Mouse (Mus musculus) urinary bladder, adult 18-20 months (tissue): ENCODE measurements around the gene Bdp1.

Experiments used
- DNase-seq, 2 experiments: peaks; one replicate each; pipeline ENCODE4 v3.0.0; 2022; ENCODE audit warnings: low spot score in 2 of 2, mixed read lengths in 2 of 2

Bdp1 gene

DNA sequence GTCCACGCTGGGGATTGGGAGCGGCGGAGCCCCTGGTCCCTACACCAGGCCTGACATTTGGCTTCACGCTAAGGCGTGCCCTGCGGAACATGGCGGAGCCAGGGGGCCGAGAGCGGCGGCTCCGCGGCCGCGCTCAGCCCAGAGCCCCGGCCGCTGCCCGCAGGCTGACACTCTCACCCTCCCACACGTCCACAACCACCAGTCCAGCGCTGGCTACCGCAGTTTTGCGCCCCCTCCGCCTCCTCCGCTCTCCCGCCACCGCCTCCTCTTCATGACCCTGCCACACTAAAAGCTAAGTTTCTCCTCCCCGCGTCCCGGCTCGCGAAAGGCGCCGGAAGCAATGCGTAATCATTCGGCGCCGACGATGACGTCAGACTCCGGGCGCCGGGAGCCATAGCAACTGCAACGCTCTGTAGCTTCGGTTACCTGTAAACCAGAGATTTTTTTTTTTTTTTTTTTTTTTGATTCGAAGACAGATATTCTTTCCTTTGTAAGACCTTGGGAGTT lies at the start of gene Bdp1:
Bdp1 (minus strand) TSS at position 323 of the 507 bp plus-strand sequence.
- peak; percentile 90 to 96 for DNase-seq

DNA sequence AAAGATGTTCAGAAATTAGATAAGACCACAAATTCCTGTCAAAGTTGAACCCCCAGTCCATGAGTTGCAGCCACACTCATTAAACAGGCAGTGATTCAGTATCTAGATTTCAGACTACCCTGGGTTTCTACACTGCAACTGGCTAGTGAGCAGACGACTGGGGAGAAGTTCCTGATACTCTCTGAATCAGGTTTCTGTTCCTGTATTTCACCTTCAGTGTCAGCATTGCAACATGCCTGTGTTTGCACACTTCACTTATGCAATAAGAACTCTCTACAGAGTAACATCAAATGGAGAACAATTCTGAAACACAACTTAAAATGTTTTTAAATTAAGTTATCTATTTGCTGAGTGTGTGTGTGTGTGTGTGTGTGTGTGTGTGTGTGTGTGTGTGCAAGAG lies 48.8 kb upstream of the Bdp1 start:
- no peak for DNase-seq

DNA sequence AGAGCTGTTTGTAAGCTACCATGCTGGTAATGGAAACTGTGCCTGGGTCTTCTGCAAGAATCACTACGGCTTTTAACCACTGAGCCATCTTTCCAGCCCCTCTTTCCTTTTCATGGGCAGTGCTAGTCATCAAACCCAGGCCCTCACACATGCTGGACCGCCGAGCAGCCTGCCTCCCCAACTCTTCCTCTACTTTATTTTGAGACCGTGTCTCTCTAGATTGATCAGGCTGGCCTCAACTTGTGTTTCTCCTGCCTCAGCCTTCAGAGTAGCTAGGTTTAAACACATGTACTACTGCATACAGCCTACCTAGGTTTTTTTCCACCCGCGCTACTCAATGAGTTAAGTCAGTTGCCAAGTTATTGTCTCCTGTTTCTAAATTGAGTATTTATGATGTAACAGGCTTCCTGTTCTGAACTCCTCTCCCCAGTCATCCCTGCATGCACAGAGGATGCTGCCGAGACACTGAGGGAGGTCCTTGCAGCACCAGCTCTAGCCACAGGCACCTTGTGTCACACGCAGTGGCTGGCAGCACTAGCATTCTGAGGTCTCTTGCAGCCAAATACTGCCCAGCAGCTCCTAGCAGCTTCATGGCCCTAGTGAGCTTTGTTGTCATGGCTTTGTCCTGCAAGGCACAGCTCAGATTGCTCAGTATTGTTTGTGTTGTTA lies 37.9 kb upstream of the Bdp1 start:
- DNase-seq = no peak

DNA sequence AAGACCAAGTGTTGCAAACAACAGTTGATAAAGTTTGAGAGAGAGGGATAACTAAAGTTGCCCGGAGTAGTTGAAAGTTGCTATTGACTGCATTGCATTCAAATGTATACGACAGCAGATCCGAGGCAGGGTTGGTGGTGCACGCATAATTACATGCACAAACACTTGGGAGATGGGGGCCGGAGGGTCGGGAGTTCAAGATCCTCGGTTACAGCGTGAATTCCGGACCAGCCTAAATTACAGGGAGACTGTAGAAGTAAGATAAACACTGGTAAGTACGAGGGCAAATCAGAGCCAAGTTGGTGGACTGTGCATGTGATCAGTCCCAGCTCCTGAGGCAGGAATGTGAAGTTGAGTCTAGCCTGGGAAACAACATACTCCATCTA lies 21.4 kb upstream of the Bdp1 start:
- no peak for DNase-seq

DNA sequence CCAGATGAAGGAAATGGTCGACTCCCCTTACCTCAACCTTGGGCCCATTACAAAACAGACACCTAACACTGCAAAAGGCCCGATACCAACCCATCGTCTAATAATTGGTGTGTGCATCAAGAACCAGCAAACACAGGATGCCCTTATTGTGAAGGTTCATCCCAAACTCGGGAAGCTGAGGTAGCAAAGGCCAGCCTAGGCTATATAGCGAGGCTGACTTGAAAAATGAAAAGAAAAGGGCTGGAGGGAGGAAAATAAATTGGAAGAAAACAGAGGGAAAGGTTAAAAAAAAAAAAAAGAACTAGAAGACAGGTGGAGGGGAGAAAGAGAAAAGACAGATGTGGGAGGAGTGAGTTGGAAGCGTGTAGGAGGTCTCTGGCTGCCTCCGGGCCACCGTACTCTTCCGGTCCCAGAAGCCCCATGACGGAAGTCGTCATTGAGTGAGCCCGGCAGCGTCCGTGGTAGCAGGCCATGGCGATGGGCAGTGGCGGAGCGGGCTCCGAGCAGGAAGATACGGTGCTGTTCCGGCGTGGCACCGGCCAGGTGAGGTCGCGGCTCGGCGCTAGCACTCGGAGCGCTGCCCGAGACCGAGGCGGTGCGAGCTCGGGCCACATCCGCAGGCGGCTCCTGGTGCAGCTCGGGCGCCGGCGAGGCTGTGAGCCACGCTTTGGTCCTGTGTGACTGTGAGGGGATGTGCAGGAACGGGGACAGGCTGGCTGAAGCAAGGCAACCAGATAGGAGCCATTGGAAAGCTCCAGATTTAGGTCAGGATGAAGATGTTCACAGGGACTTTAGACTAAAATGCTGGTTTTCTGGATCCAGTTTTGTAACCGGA lies 20.8 kb upstream of the Bdp1 start, which contains the start of gene Smn1:
Smn1 (plus strand) TSS at position 430 of the 835 bp plus-strand sequence.
- peak; percentile 86 to 89 for DNase-seq

DNA sequence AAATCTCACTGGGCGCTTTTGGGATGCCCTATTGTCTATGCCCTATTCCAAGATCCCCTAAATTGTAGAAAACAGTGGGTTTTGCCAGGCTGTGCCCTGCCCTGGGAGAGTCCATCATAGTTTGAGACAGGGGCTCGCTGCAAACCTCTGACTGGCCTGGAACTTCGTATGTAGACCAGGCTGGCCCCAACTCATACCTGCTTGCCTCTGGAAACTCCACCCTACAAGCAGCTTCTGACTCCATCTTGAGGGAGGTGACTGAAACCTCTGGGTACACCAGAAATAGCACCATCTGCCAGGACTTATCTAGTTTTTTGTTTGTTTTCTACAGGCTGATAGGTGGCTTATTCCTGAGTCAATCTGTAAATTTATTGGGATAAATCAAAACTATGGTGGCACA lies 20.1 kb upstream of the Bdp1 start:
- no peak for DNase-seq

DNA sequence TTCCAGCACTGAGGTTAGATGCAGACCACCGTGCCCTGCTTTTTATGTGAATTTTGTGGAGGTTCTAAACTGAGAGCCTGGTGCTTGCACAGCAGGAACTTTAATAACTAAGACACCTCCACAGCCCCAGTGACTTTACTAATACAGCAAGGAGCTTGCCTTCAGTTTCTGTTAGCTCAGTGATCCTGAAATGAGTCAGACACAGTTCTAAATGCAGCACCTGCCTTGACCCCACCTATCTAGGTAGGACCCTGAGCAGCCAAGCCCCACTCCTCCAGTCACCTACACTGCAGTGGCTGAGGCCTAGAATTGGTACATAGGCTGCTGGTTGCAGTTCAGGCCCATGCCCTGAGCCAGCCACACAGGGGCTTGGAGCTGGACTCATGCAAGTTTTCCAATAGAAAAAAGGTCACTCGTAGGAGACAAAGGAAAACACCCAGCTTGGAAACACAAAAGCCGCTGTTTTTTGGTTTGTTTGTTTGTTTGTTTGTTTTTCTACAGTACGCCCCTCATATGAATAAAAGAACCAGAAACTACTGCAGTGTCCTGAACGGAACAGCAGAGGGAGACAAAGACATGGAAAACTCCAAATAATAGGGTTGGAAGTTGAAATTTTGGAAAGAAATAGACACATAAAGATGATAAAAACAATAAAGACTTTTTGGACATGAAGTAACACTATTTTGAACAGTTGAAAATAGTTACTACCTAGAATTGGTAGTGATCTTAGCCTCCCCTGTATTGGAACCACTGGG lies 8.5 kb upstream of the Bdp1 start:
- no peak for DNase-seq

DNA sequence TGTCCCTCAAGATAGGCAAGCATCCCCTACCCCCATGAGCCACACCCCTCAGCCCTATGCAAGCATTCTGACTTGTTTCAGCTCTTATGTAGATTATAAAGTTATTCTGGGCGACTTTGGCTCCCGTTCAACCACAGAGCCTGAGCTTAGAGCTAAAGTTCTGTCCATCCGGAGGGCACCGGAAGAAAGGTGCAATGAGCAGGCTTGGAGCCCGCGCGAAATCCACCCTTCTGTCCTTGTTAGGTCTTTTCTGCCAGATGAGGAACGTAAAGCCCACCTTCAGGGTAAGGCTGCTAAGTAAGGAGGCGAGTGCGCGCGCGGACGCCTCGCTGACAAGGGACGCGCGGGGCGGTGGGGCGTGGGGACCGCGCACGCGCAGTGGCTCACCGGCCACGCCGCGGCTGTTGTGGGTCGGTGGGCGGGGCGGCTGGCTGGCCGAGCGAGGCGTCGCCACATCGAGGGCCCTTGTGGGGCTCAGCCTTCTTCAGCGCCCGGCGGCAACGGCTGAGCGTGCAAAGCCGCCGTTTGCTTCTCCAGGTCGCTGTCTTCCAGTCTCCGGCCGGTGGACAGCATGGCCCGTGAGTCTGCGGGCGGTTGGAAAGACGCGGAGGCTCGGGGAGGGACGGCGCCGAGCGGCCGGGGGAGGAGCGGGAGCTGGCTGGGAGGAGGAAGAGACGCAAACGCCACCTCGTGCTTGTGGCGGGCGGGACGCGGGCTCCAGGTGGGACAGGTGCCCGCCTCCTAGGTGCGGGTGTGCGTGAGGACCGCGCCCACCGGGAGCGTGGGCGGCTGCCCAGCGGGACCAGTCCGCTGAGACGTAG lies 4.0 kb upstream of the Bdp1 start, which contains the start of gene Serf1:
Serf1 (plus strand) TSS at position 361 of the 821 bp plus-strand sequence.
- peak; percentile 67 to 82 for DNase-seq

DNA sequence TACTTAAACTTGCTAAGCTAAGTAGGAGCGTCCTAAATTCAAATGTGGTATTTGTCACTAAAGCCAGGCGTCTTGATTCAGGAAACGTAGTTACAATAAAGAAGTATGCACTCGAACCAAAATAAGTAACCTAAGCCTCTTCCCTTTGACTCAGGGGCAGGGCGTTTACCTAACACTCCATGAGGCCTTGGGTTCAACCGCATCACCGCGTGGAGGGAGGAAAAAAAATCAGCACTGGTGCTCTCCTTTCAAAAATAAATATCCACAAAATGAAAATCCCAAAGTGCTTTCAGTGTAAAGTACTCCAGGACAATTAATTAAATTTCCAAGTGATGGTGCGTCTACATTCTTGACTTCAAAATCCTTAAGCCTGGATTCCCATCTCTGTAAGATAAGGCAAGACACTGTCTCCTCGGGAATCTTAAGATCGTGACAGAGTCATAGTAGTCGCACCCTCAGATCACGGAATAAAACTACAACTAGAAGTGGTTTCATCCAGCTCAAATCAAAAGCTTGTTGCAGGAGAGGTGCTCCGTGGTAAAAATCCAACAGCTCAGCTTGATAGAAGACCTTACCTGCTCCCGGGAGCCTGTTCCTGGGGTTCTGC lies 715 bp downstream of the Bdp1 start:
- no peak for DNase-seq

DNA sequence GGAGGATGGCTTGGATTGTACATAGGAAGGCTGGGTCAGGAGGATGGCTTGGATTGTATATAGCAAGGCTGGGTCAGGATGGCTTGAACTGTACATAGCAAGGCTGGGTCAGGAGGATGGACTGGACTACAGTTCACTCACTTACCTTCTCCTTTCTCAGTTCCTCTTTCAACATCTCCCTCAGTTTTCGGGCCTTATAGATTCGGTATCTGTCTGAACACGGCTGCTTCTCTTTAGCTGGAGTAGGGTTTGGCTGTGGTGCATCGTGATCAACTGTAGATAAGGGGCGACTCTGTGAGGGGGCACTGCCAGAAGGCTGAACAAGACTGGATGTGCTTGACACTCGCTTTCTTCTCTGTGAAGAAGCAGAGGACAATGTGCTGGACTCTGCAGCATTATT lies 5.1 kb downstream of the Bdp1 start:
- no peak for DNase-seq

DNA sequence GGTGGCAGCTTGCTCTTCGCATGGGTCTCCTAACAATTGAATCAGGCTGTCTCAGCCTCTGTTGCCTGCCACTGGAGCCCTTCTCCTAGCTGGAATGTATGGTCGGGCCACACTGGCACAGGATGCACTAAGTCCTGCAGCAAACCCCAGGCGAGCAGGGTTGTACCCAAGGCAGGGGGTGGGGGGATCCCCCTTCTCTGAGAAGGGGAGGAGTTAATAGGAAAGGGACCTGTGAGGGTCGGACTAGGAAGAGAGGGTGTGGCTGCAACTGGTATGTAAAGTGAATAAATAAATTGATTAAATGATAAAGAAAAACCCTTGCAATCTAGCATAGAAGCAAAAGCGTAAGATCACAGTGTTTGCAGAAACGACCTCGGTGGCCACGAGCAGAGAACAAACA lies 32.4 kb downstream of the Bdp1 start:
- no peak for DNase-seq

DNA sequence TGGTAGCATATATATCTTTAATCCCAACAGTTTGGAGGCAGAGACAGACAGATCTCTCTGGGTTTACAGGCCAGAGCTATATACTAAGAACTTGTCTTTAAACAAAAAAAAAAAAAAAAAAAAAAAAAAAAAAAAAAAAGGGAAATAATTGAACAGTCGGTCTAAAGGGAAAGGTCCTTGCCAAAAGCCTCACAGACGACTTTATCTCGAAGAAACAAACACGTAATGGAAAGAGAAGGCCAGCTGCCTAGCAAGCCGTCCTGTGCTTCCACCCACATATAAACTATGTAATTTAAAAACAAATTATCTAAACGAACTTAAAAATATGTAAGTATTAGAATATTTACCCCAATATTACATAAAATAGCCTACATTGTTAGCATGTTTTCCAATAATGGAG lies 36.0 kb downstream of the Bdp1 start:
- DNase-seq = no peak

DNA sequence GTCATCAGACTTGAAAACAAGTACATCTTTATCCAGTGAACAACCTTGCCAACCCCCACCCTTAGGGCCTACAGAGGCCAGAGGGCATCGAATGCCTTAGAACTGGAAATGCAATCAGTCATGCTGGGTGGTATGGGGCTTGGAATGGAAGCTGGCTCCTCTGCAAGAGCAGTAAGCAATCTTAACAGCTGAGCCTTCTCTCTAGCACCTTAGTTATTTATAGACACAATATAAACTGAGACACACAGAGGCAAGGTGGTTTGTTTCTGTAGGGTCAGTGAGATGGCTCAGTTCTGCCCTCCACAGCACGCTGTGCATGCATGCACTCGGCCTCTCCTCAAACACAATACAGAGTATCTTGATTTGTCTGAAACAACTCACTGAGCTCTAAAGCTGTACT lies 39.9 kb downstream of the Bdp1 start:
- DNase-seq = no peak

DNA sequence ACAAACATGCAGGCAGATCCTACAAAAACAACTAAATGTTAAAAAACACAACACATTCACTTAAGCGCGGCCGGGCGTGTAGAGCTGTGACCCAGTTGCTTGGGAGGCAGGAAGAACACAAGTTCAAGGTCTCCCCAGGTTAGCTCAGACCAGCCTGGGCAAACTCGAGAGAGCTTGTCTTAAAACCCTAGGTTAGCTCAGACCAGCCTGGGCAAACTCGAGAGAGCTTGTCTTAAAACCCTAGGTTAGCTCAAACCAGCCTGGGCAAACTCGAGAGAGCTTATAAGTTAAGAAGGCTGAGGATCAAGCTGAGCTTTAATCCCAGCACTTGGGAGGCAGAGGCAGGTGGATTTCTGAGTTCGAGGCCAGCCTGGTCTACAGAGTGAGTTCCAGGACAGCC lies 46.1 kb downstream of the Bdp1 start:
- DNase-seq = peak in 1 of 2 experiments; percentile 0

DNA sequence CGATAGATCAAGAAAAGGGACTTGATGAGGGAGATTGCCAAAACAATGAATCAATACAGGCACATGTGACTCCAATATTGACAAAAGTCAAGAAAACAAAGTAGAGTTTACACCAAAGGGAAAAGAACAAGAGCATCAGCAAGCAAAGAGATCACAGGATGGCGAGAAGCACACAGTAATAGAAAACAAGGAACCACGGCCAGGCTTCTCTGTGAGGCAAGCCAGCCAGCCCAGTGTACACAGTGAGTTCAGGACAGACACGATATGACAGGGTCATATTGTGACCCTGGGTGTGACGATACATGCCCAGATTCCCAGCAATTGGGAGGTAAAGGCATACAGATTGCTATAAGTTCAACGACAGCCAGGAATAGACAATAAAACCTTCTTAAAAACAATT lies 77.9 kb downstream of the Bdp1 start:
- DNase-seq = no peak

DNA sequence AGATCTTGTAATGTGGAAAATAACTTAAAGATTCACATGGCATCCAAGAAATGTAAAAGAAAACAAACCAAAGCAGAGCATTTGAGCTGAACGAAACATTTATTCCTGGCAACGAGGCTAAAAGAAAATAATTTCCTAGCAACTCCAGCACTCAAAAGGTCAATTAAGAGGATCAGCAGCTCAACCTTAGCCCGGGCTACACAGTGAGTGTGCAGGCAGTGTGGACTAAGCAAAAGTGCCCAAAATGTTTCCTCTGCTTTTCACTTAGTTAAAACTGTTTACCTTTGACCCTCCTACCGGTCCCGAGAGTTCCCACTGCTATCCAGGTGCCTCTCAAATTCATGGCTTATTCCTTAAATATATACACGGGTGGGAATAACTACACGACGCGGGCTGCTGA lies 87.0 kb downstream of the Bdp1 start:
- DNase-seq = no peak

DNA sequence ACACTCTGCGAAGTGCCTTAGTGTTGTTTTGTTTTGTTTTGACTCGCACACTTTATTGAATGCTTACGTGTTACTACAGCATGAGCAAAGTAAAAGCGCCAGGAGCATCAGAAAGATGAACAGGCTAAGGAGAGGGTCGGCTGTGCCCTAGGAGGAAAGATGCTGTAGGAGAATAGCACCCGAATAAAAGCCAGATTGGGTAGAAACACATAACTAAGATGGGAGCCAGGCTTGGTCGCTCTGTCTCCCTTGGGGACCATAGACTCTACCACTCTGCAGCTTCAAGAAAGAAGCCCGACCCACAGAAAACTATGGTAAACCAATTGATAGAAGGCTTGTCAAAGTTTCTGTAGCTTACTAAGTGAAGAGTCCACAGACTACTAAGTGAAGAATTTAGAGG lies 87.9 kb downstream of the Bdp1 start:
- DNase-seq = no peak

DNA sequence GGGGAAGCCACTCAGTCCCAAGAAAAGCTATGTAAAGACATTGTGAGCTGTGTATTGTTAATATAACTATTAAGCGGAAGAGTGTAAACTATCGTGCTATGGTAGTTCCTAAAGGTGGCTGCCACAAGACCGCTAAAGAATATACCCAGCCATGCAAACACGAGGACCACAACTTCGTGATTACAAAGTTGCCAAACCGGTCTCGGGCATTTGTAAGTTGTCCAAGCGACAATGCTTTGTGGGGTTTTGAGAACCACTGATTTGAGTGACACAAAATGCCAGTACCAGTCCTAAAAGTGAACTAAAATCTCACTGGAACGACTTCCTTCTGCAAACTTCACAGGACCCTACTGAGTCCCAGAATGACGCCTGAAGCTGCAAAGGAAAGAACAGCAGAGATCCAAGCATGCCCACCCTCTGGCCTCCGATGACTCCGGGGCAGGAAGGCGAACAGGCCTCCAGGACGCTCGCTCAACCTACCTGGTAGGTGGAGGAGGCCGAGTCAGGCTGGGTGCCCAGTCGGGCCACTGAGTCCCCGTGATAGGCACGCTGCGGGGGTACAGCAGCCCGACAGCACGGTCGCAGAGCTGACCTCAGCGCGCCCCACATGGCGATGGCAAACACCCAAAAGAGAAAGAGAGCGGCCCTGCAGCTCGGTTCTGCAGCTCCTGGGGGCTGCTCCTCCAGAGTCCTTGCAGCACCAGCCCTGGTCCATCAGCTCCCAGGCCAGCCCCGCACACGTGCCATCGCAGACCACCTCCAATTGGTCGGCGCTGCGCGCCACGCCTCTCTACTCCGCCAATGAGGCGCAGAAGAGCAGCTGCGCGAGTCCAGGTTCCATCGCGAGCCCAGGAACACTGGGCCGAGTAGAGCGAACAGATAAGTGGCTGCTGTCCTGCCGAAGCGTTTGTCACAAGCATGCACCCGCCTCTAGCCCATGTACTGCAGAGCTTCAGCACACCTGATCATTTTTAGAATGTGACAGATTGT lies 88.7 kb downstream of the Bdp1 start, which contains the start of gene Mccc2:
Mccc2 (minus strand) TSS at position 734 of the 990 bp plus-strand sequence.
- DNase-seq = peak; percentile 41 to 77

DNA sequence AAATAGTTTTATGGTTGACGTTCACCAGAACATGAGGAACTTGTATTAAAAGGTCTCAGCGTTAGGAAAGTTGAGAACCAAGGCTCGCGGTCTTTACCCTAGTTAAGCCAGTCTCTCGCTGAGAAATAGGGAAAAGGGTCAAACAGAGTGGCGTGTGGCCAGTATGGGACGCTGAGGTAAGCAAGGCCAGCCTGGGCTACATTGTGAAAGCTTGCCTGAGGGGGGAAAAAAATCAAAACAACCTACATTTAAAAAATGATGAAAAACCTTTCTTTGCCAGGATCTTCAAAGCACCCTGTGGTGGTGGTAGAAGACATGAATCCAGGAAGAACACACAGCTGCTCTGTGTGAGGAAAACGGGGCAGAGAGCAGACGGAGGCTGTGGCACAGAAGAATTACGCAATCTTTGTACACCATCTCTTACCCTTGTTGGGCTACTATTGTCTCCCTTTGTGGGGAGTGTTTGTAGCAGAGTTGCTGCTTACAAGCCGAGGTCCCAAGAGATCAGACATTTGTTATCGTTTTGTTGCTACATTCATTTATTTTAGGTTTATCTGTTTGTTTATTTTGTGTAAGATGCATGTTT lies 97.9 kb downstream of the Bdp1 start:
- DNase-seq = no peak
